Mouse (Mus musculus): ENCODE data around the gene Slc35f4.

DNA sequence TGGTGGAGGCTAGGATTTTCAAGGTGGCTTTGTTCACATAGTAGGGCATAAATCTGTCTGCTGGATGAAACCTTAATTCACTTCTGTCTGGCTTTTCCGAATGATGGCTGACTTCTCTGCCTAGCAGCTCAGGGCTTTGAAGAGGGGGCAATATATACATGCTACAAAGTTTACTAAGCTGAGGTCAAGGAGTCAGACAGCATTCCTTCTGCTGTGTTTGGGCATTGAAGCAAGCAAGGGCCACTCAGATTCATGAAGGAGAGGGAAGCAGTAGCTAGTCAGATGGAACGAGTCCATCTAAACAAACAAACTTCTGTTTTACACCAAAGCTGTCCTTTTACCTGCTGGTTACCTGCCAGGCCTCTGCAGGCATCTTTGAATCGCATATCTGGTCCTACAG lies 248.2 kb downstream of the Slc35f4 start:
- TF ChIP-seq CTCF (IDR thresholded peaks at IDR 0.05; ENCODE audit: low read depth) (no peak), EP300 (optimal IDR thresholded peaks at IDR 0.05) (no peak)

All from stomach, postnatal 0 days (tissue).